8 mouse cellular contexts compared by ENCODE assay signal in genomic region chr9:121331878-121332630, GRCm38 (mm10). TPM values are rescaled to one million over a fixed set of nuclear protein-coding genes. Genes with fewer than 3 reads are reported as not detected.
DNase-seq lines count a peak whose midpoint lies in the region; ATAC-seq and TF ChIP-seq lines count a peak whose summit lies in the region.

No protein-coding gene starts in this region.

- no peak for TF ChIP-seq POLR2A in testis, adult 2 months (IDR thresholded peaks at IDR 0.05; ENCODE audit: control insufficient read depth, low read depth, low read length)

- H3K9me3 ChIP-seq in heart, embryonic 12.5 days (replicated peaks) = no peaks in the 10 kb centered on the region
- H3K9me3 ChIP-seq in midbrain, embryonic 11.5 days (ENCODE audit: control insufficient read depth, low read length) = no peaks in the 10 kb centered on the region

- peak; percentile 69 for ATAC-seq in heart, embryonic 12.5 days (ENCODE audit: insufficient number of reproducible peaks, low FRiP score)
- peak; percentile 90 for ATAC-seq in midbrain, embryonic 11.5 days (ENCODE audit: low FRiP score)

- peak overlapping the region; percentile 56 for H3K4me2 ChIP-seq in heart, embryonic 12.5 days
- peak overlapping the region; percentile 21; the same call in 1 of the 2 replicates for H3K4me2 ChIP-seq in midbrain, embryonic 11.5 days

- peak overlapping the region; percentile 73 for H3K27ac ChIP-seq in testis, adult 2 months (ENCODE audit: control insufficient read depth, insufficient read depth, low read depth, low read length)
- H3K27ac ChIP-seq in heart, embryonic 12.5 days (ENCODE audit: poor library complexity, severe bottlenecking) = peak overlapping the region; percentile 98
- H3K27ac ChIP-seq in midbrain, embryonic 11.5 days (ENCODE audit: low read depth, low read length) = peak overlapping the region; percentile 95

- DNase-seq in testis, postnatal 14 days (ENCODE audit: low spot score) = no peak
- DNase-seq in embryo, embryonic 11.5 days (ENCODE audit: low read depth, low spot score) = peak; percentile 72
- DNase-seq in kidney, postnatal 4 days = peak; percentile 73 to 86
- DNase-seq in midbrain, embryonic 11.5 days (ENCODE audit: low spot score, missing footprints) = peak; percentile 95
- peak; percentile 59 for DNase-seq in thymus, postnatal 25 days
- DNase-seq in layer of hippocampus, adult 11-12 months (ENCODE audit: low spot score) = no peak

- peaks cover 30% of the 10 kb centered on the region for H3K4me1 ChIP-seq in testis, adult 2 months (ENCODE audit: control insufficient read depth, insufficient read depth, low read length)
- H3K4me1 ChIP-seq in heart, embryonic 12.5 days (replicated peaks) = peaks cover 87% of the 10 kb centered on the region
- H3K4me1 ChIP-seq in midbrain, embryonic 11.5 days (ENCODE audit: control insufficient read depth, insufficient read depth, low read length) = peaks cover 66% of the 10 kb centered on the region

- H3K9ac ChIP-seq in heart, embryonic 12.5 days = peak overlapping the region; percentile 64
- H3K9ac ChIP-seq in midbrain, embryonic 11.5 days (ENCODE audit: low read length) = peak overlapping the region; percentile 16; the same call in 1 of the 2 replicates

- no peaks in the 10 kb centered on the region for H3K27me3 ChIP-seq in testis, adult 2 months (ENCODE audit: control insufficient read depth, insufficient read depth, low read length)
- H3K27me3 ChIP-seq in heart, embryonic 12.5 days (replicated peaks) = no peaks in the 10 kb centered on the region
- H3K27me3 ChIP-seq in midbrain, embryonic 11.5 days (ENCODE audit: control insufficient read depth, insufficient read depth, low read length) = no peaks in the 10 kb centered on the region

- 1% methylated on average over 8 of the region's 8 CpGs for WGBS in heart, embryonic 12.5 days
- 3% methylated on average over 8 of the region's 8 CpGs for WGBS in midbrain, embryonic 11.5 days

- no peaks in the 10 kb centered on the region for H3K36me3 ChIP-seq in testis, adult 2 months (ENCODE audit: control insufficient read depth, insufficient read depth, low read length)
- peaks cover 5% of the 10 kb centered on the region for H3K36me3 ChIP-seq in heart, embryonic 12.5 days
- 0 out of 2 replicates have a peak, but pooled peaks cover 3% of the 10 kb centered on the region for H3K36me3 ChIP-seq in midbrain, embryonic 11.5 days (ENCODE audit: control insufficient read depth, insufficient read depth, low read length)

- no peak for TF ChIP-seq CTCF in testis, adult 2 months (IDR thresholded peaks at IDR 0.05; ENCODE audit: control insufficient read depth, insufficient read depth, insufficient replicate concordance, low read depth, low read length)

- H3K4me3 ChIP-seq in testis, adult 2 months (ENCODE audit: control insufficient read depth, low read depth, low read length) = no peak overlapping the region
- peak overlapping the region; percentile 3; the same call in 1 of the 2 replicates for H3K4me3 ChIP-seq in heart, embryonic 12.5 days
- no peak overlapping the region for H3K4me3 ChIP-seq in midbrain, embryonic 11.5 days (ENCODE audit: low read depth, low read length)

RNA-seq across cellular contexts. Expression of gene Trak1, which starts 34.8 kb away (rescaled TPM):
- 22.2 and 23.1 TPM in 2 replicates for polyA plus RNA-seq in testis, adult 2 months (2012; rRNA removed)
- polyA plus RNA-seq in heart, embryonic 12.5 days (2016; fragmentation: Nextera tagmentation; extraction: Ambion mirVana) = 37.3 and 42.0 TPM in 2 replicates
- 19.2 and 20.5 TPM in 2 replicates for polyA plus RNA-seq in midbrain, embryonic 11.5 days (2014; fragmentation: Nextera tagmentation; extraction: Ambion mirVana)

RNA-seq across cellular contexts. Expression of gene Ulk4, which starts 55.1 kb away (rescaled TPM):
- 291 and 327 TPM in 2 replicates for polyA plus RNA-seq in testis, adult 2 months (2012; rRNA removed)
- polyA plus RNA-seq in heart, embryonic 12.5 days (2016; fragmentation: Nextera tagmentation; extraction: Ambion mirVana) = 97.4 and 111 TPM in 2 replicates
- polyA plus RNA-seq in midbrain, embryonic 11.5 days (2014; fragmentation: Nextera tagmentation; extraction: Ambion mirVana) = 210 and 216 TPM in 2 replicates

Comparison
In these comparisons a context has a peak if more than half of its experiments do, and no peak if none do; other contexts are left out.
1. DNase-seq: peak in embryo, embryonic 11.5 days (single experiment), kidney, postnatal 4 days (2 of 2), midbrain, embryonic 11.5 days (single experiment) and thymus, postnatal 25 days (single experiment); none in testis, postnatal 14 days (single experiment) and layer of hippocampus, adult 11-12 months (single experiment).
2. Peak in every context shown above with its lines, with median percentiles within 50 percentile points of each other: H3K27ac ChIP-seq.